Mouse (Mus musculus) heart, postnatal 0 days (tissue): ENCODE measurements around the gene Gm42957.

Source experiments
- CTCF ChIP-seq: IDR thresholded peaks from 2 replicates; pipeline ENCODE4 v1.5.1; 2016; ENCODE audit warnings: antibody characterized with exemption, control low read depth, low read depth
- EP300 ChIP-seq: IDR thresholded peaks from 2 replicates; pipeline ENCODE4 v1.6.1; 2016; ENCODE audit warnings: antibody characterized with exemption, low read depth

DNA sequence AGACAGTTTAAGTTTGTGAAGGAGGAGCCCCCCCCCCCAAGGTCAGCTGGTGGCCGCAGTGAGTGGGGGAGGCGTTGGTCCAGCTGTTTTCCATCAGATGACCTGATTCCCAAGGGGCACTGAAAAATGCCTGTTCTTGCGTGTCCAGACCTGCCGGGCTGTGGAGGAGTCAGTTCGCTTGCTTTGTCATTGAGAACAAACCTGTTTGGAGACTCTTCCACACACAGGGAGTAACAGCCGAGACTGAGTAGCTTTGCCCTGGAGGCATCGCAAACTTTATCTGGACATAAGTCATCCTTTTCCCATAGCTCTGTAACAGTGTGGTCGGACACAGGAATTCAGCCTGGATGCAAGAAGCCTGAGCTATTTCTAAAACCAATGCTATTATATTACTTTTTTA lies 39.2 kb downstream of the Gm42957 start:
- TF ChIP-seq CTCF: no peak
- TF ChIP-seq EP300: no peak
